Mouse (Mus musculus) E14TG2a.4 (cell line): ENCODE measurements around the gene Pkn1.

ENCODE experiments used
- H3K27me3 ChIP-seq: 2 replicates; pipeline ENCODE4 v1.6.1; 2014; ENCODE audit warnings: low read length, control low read depth; ENCODE audit not compliant: insufficient read depth
- H3K36me3 ChIP-seq: 2 replicates; pipeline ENCODE4 v1.6.1; 2014; ENCODE audit warnings: low read length, control low read depth; ENCODE audit not compliant: insufficient read depth
- H3K4me1 ChIP-seq: replicated peaks from 2 replicates; pipeline ENCODE4 v1.6.1; 2014; ENCODE audit warnings: low read depth, low read length, control low read depth
- H3K4me3 ChIP-seq: replicated peaks from 2 replicates; pipeline ENCODE4 v1.5.1; 2014; ENCODE audit warnings: mild to moderate bottlenecking, low read length
- H3K9me3 ChIP-seq: 2 replicates; pipeline ENCODE4 v1.6.1; 2014; ENCODE audit warnings: low read length, control low read depth
- CTCF ChIP-seq: conservative IDR thresholded peaks from 2 replicates; pipeline ENCODE4 v1.5.1; 2014; ENCODE audit warnings: low read length
- NANOG ChIP-seq: IDR thresholded peaks from 2 replicates; pipeline ENCODE4 v1.6.1; 2014; ENCODE audit warnings: borderline replicate concordance, low read length, mixed read lengths
- POU5F1 ChIP-seq: IDR thresholded peaks from 2 replicates; pipeline ENCODE4 v1.6.1; 2014; ENCODE audit warnings: low read length, borderline replicate concordance

Gene Pkn1

DNA sequence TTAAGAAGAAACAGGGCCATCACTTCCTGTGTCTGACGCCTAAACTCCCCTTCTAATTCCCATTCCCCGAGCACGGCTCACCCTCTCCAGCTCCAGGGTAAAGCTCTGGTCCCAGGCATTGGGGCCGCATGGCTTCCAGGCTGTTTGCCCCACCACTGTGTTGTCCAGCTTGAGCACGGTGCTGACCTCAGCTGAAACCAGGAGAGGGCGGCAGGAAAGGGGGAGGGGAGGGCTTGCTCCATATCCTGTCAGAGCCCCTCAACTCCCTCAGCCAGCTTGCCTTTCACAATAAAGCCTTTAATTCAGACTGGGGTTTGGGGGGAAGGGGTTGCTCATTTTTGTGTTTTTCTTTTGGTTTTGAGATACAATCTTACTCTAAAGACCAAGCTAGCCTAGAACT, 17.9 kb downstream of the Pkn1 start:
- Histone ChIP-seq H3K9me3 (no peaks in the 10 kb centered on the region), H3K27me3 (no peaks in the 10 kb centered on the region), H3K36me3 (peaks cover 68% of the 10 kb centered on the region), H3K4me3 (no peak overlapping the region), H3K4me1 (peaks cover 23% of the 10 kb centered on the region)
- no peak for TF ChIP-seq NANOG
- no peak for TF ChIP-seq POU5F1
- no peak for TF ChIP-seq CTCF

DNA sequence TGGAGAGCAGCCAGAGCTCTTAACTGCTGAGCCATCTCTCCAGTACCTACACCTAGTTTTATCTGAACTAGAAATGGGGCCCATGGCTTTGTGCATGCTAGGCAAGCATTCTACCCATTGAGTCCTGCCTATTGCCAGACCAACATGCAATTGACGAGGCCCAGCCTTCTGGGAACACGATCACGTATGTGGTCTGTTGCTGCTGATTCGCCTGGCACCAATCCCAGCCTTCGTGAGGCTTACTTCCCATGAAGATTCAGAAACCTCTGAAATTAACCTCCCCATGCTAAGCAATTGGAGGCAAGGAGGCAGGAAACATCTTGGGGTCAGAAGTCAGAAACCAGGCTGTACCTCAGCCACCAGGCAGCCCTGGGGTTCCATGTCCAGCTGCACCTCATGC, 18.4 kb downstream of the Pkn1 start:
- TF ChIP-seq NANOG (no peak), CTCF (no peak), POU5F1 (no peak)
- no peak overlapping the region for H3K4me3 ChIP-seq
- no peaks in the 10 kb centered on the region for H3K9me3 ChIP-seq
- H3K27me3 ChIP-seq = no peaks in the 10 kb centered on the region
- peaks cover 23% of the 10 kb centered on the region for H3K4me1 ChIP-seq
- H3K36me3 ChIP-seq = peaks cover 65% of the 10 kb centered on the region

DNA sequence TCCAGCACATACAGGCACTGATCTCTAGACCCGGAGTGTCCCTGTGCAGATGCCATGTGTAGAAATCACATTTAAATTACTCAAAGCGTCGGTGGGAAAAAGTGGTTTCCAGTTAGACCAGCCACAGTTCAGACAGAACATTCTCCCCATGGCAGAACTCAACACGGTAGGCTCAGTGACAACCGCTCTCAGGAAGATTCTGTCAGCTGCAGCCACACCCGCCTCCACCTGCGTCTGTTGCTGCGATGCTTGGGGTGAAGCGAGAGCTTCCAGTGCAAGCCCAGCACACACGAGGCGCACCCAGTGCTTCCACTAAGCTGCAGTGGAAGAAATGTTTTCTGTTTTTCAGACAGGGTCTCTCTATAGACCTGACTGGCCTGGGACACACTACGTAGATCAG, 19.1 kb downstream of the Pkn1 start:
- TF ChIP-seq POU5F1 = no peak
- no peak for TF ChIP-seq CTCF
- TF ChIP-seq NANOG = no peak
- H3K4me1 ChIP-seq = peaks cover 23% of the 10 kb centered on the region
- no peak overlapping the region for H3K4me3 ChIP-seq
- H3K27me3 ChIP-seq = no peaks in the 10 kb centered on the region
- H3K36me3 ChIP-seq = peaks cover 61% of the 10 kb centered on the region
- H3K9me3 ChIP-seq = no peaks in the 10 kb centered on the region

DNA sequence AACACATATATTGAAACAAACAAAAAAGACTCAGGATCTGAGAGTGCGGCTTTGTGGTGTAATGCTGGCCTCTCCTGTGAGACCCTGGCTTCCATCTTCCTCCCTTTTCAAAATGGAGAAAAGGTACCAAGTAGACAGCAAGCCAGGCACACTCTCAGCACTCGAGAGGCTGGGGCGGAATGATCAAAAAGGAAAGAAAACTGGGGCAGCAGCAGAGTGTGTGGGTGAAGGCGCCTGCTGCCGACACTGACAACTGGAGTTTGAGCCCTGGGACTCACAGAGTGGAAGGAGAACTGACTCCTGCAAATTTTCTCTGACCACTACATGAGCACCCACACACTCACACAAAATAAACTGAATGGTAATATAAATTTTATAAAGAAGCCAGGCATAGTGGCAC, 24.5 kb downstream of the Pkn1 start:
- Histone ChIP-seq H3K4me3 (no peak overlapping the region), H3K4me1 (peaks cover 40% of the 10 kb centered on the region), H3K36me3 (peaks cover 59% of the 10 kb centered on the region), H3K27me3 (peaks cover 5% of the 10 kb centered on the region; the same call in 1 of the 2 replicates), H3K9me3 (no peaks in the 10 kb centered on the region)
- no peak for TF ChIP-seq NANOG
- no peak for TF ChIP-seq CTCF
- TF ChIP-seq POU5F1 = no peak

DNA sequence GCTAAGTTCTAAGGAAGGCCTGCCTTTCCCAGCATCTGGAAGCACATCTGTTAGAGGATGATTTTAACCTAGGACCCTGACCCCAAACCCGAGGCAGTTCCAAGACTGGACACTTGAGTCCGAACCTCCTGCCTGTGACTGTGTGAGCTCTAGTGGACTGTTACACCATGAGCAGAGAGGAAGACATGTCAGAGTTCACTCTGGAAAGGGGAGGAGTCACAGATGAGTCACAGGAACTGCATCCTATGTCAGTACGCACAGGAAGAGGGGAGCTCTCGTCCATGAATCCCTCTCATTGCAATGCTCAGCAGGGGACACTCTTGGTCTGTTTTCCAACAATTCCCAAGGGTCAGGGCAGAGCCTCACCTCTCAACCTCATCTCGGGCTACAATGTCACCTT, 26.0 kb downstream of the Pkn1 start:
- Histone ChIP-seq H3K4me1 (peaks cover 45% of the 10 kb centered on the region), H3K36me3 (peaks cover 54% of the 10 kb centered on the region), H3K9me3 (no peaks in the 10 kb centered on the region), H3K27me3 (peaks cover 12% of the 10 kb centered on the region), H3K4me3 (no peak overlapping the region)
- TF ChIP-seq CTCF (no peak), POU5F1 (no peak), NANOG (no peak)

DNA sequence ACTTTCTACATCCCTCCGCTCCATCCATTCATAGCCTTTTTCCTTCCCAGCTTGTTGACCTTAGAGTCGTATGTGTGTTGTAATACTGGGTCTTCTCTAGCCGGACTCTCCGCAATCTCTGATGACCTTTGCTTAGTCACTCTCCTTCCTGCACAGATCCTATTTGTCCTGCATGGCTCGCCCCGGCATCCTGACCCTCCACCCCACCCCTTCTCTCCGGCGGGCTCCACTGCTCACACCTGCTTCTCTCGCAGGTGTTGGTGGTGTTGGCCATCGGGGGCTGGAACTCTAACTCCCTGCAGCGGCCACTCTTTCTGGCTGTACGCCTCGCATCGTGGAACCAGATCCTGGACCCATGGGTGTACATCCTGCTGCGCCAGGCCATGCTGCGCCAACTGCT, 30.0 kb downstream of the Pkn1 start:
- Histone ChIP-seq H3K4me3 (peak overlapping the region; percentile 76), H3K9me3 (no peaks in the 10 kb centered on the region; the same call in 1 of the 2 replicates), H3K4me1 (peaks cover 69% of the 10 kb centered on the region), H3K27me3 (peaks cover 27% of the 10 kb centered on the region), H3K36me3 (peaks cover 55% of the 10 kb centered on the region)
- no peak for TF ChIP-seq POU5F1
- TF ChIP-seq CTCF = no peak
- TF ChIP-seq NANOG = no peak

DNA sequence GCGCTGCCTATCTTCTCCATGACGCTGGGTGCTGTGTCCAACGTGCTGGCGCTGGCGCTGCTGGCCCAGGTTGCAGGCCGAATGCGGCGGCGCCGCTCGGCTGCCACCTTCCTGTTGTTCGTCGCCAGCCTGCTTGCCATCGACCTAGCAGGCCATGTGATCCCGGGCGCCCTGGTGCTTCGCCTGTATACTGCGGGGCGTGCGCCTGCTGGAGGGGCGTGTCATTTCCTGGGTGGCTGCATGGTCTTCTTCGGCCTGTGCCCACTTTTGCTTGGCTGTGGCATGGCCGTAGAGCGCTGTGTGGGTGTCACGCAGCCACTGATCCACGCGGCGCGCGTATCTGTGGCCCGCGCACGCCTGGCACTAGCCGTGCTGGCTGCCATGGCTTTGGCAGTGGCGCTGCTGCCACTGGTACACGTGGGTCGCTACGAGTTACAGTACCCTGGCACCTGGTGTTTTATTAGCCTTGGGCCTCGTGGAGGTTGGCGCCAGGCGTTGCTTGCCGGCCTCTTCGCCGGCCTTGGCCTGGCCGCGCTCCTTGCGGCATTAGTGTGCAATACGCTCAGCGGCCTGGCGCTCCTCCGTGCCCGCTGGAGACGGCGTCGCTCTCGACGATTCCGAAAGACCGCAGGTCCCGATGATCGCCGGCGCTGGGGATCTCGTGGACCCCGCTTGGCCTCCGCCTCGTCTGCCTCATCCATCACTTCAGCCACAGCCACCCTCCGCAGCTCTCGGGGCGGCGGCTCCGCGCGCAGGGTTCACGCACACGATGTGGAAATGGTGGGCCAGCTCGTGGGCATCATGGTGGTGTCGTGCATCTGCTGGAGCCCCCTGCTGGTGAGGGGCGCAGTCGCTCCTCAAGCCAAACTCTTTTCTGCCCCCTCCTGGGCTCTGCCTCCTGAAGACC, 30.7 kb downstream of the Pkn1 start:
- TF ChIP-seq CTCF (peak; percentile 56), POU5F1 (no peak)
- Histone ChIP-seq H3K4me1 (peaks cover 72% of the 10 kb centered on the region), H3K9me3 (no peaks in the 10 kb centered on the region; the same call in 1 of the 2 replicates), H3K4me3 (peak overlapping the region; percentile 76), H3K36me3 (peaks cover 58% of the 10 kb centered on the region), H3K27me3 (peaks cover 23% of the 10 kb centered on the region)

DNA sequence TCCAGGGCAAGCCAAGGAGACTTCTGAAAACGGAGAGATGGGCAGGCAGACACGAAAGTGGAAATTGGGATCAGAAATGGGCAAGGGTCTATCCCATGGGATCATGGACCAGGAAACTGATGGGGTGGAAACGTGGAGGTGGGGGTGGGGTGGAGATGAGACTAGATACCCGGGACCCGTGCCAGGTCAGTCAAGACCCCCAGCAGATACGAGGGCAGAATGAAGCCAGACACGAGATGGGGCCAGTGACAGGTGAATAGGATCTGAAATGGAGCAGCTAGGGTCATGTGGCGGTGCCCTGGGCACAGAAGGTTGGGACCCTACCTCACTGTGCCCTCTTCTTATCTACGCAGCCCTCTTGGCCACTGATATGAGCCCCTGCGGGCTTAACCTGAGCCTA, 31.5 kb downstream of the Pkn1 start:
- Histone ChIP-seq H3K27me3 (peaks cover 22% of the 10 kb centered on the region), H3K36me3 (peaks cover 58% of the 10 kb centered on the region), H3K4me1 (peaks cover 71% of the 10 kb centered on the region), H3K9me3 (no peaks in the 10 kb centered on the region; the same call in 1 of the 2 replicates), H3K4me3 (peak overlapping the region; percentile 76)
- TF ChIP-seq POU5F1 (no peak), CTCF (no peak), NANOG (no peak)
